Mouse (Mus musculus): ENCODE measurements around the gene Ankrd12. TPM values are rescaled to one million over a fixed set of nuclear protein-coding genes. Genes with fewer than 3 reads are reported as not detected.
A peak's percentile ranks its signal among the peaks of the same experiment; 100 is the strongest.

Gene Ankrd12
- 29.0 and 29.9 TPM in 2 replicates for polyA plus RNA-seq (2015; fragmentation: Nextera tagmentation; extraction: Ambion mirVana)

DNA sequence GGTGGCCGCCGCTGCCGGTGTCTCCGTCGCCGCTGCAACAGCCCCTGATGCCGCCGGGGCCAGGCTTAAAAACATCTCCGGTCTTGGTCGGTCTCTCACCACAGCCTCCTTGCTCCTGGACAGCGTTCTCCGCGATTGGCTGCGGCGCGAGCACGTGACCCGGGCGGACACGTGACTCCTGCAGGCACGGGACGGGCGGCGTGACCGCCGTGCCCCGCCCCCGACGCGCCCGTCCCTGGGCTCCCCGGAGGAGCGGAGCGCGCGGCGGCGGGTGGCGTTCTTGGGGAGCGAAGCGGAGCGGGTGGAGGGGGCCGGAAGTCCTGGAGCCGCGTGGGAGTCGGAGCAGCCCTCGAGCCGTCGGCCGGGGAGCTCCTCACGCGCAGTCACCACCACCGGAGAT, at the start of gene Ankrd12:
Gene Ankrd12, minus strand, starts transcription at position 156 of the 400 bp plus-strand sequence.
- 2% methylated on average over 53 of the region's 53 CpGs for WGBS
- 0 out of 2 replicates have a peak, but pooled peaks cover 4% of the 10 kb centered on the region for H3K36me3 ChIP-seq
- H3K9me3 ChIP-seq: no peaks in the 10 kb centered on the region
- H3K4me2 ChIP-seq: peak within 1 kb of the TSS; percentile 80
- H3K4me1 ChIP-seq: no peaks in the 10 kb centered on the region
- H3K9ac ChIP-seq: peak within 1 kb of the TSS; percentile 74
- H3K27ac ChIP-seq: peak within 1 kb of the TSS; percentile 91
- no peaks in the 10 kb centered on the region for H3K27me3 ChIP-seq (replicated peaks)
- H3K4me3 ChIP-seq (replicated peaks): peak within 1 kb of the TSS; percentile 99
- peak; percentile 97 for ATAC-seq (ENCODE audit: insufficient read depth, low FRiP score, low read depth)

DNA sequence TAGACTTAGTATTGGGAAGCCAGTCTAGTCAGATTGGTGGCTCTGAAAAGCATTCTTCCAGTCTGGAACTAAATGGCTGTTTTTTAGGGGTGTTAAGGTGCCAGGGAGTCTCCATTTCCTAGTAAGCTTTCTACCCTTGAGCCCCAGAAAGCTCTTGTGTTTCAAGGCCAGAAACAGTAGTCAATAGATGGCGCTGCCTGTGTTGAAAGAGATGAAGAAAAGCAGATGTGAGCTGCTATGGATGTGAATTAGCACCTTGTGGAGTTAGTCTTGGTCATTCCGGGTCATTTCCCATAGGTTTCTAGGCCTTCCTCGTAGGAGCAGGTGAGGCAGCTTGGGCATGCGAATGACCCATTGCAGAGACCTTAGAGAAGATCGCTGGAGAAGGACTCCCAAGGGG, 48.3 kb upstream of the Ankrd12 start:
- WGBS: 69% methylated on average over 5 of the region's 5 CpGs
- Histone ChIP-seq H3K4me2 (no peak overlapping the region), H3K4me1 (no peaks in the 10 kb centered on the region), H3K36me3 (peaks cover 16% of the 10 kb centered on the region; the same call in 1 of the 2 replicates), H3K4me3 (replicated peaks) (no peak overlapping the region), H3K27ac (no peak overlapping the region), H3K9me3 (no peaks in the 10 kb centered on the region), H3K9ac (no peak overlapping the region), H3K27me3 (replicated peaks) (no peaks in the 10 kb centered on the region)
- no peak for ATAC-seq (ENCODE audit: insufficient read depth, low FRiP score, low read depth)

DNA sequence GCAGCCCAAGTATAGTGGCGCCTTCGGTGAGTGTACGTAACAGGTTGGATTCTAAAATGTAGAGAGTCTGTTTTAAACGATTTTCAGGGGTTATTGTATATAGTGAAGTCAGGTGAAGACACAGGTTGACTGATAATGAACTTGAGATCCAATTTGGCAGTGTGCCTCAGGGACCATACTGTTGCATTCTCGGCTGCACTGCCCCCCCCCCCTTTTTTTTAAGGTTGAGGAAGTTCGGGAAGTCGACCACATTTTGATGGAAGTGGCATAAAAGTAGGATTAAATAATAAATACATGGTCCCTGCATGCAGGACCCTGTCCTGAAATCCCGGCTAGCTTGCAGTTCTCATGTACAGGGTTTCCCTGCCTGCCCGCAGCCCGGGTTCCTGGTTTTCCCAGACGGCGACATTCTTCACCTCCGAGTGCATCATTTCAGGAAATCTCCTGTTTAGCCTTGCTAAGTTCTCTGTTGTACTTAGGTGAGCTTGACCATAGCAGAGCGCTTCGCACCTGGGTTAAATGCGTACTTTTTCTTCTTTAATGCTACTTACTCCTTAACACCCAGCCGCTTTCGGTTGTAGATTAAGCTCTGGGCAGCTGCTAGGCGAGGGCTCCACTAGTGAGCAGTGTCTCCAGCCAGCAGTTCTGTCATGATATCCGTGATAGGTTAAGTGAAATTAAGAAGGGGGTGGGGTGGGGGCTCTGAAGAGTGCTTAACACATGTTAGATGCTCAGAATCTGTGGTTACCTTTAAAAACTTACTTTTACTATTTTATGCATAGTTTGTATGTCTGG, 47.1 kb upstream of the Ankrd12 start:
- Histone ChIP-seq H3K4me2 (peak overlapping the region; percentile 78), H3K4me1 (no peaks in the 10 kb centered on the region), H3K27ac (peak overlapping the region; percentile 95), H3K9ac (peak overlapping the region; percentile 74), H3K9me3 (no peaks in the 10 kb centered on the region), H3K36me3 (peaks cover 18% of the 10 kb centered on the region), H3K4me3 (replicated peaks) (peak overlapping the region; percentile 81), H3K27me3 (replicated peaks) (no peaks in the 10 kb centered on the region)
- under 1% methylated on average over 20 of the region's 20 CpGs for WGBS
- peak; percentile 4; the same call in 1 of the 2 replicates for ATAC-seq (ENCODE audit: insufficient read depth, low FRiP score, low read depth)

DNA sequence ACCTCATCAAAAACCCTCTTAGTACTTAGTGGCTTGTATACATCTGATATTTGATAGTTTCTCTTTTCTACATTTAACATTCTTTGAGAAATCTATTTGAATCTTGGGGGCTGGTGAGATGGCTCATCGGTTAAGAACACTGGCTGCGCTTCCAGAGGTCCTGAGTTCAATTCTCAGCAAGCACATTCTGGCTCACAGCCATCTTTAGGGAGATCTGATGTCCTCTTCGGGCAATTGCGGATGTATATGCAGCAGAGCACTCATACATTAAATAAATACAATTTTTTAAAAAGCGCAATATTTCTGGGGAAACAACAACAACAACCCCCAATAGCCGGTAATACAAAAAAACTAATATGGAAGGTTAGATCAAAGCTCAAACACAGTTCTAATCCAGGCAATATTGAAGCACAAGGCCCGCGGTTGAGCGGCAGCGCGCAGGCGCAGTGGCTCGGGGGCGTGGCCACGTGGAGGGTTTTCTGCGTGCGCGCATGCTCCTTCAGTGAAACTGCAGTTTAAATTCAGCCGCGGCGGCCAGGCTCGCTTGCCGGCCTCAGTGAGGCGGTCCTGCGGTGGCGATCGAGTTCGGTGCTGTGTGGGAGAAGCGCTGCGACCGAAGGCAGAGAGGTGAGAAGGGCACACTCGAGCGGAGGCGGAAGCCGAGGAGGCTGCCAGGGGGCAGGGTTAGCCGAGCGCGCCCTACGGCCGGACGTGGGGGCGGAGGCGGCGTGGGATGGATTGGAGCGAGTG, 46.4 kb upstream of the Ankrd12 start, which contains the start of gene Ddx11:
Gene Ddx11, plus strand, starts transcription at position 455 of the 750 bp plus-strand sequence.
- peak; percentile 81 for ATAC-seq (ENCODE audit: insufficient read depth, low FRiP score, low read depth)
- 4% methylated on average over 45 of the region's 45 CpGs for WGBS
- peak within 1 kb of the TSS; percentile 78 for H3K4me2 ChIP-seq

DNA sequence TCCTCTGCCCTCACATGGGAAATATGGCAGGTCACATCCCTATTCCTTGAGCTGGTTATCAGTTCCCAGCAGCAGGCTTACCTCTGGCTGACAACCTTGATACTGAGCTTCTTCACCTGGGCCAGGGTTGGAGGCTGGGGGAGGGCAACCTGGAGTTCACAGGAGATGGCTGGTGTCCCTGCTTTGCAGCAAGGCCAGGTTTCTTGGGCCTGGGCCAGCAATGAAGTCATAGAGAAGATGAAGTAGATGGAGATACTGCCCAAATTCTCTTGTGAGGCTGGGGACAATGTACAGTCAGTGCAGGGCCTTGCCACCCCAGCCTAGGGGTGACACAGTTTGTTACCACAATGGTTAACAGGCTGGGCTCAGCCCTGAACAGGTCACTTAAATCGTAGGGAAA, 43.8 kb upstream of the Ankrd12 start:
- no peak for ATAC-seq (ENCODE audit: insufficient read depth, low FRiP score, low read depth)
- H3K27ac ChIP-seq: no peak overlapping the region
- no peak overlapping the region for H3K4me3 ChIP-seq (replicated peaks)
- H3K27me3 ChIP-seq (replicated peaks): no peaks in the 10 kb centered on the region
- H3K4me1 ChIP-seq: no peaks in the 10 kb centered on the region
- no peak overlapping the region for H3K9ac ChIP-seq
- WGBS: 67% methylated on average over 1 of the region's 1 CpGs
- H3K36me3 ChIP-seq: peaks cover 38% of the 10 kb centered on the region
- no peak overlapping the region for H3K4me2 ChIP-seq
- H3K9me3 ChIP-seq: no peaks in the 10 kb centered on the region

More for the DNA sequence above, 46.4 kb upstream of the Ankrd12 start, which contains the start of gene Ddx11:
- no peaks in the 10 kb centered on the region for H3K4me1 ChIP-seq
- peak within 1 kb of the TSS; percentile 81 for H3K4me3 ChIP-seq (replicated peaks)
- H3K27ac ChIP-seq: peak within 1 kb of the TSS; percentile 95
- peaks cover 25% of the 10 kb centered on the region for H3K36me3 ChIP-seq
- no peaks in the 10 kb centered on the region for H3K27me3 ChIP-seq (replicated peaks)
- H3K9ac ChIP-seq: peak within 1 kb of the TSS; percentile 74
- no peaks in the 10 kb centered on the region for H3K9me3 ChIP-seq

DNA sequence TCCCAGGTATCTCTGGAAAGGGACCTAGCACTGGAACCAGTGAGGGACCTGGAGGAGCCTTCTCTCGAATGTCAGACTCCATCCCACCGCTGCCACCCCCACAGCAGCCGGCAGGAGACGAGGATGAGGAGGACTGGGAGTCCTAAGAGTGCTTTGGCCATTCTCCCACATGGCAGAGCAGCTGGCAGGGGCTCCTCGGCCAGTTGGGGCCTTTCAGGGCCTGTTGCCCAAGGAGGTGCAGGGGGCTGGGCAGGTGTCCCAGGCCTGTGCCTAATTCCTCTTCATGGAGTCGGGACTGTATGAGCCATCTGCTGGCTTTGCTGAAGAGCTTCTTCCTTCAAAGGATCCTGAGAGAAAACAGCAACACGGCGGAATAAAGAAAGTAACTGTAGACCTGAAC, 42.1 kb upstream of the Ankrd12 start:
- Histone ChIP-seq H3K4me1 (no peaks in the 10 kb centered on the region), H3K36me3 (peaks cover 54% of the 10 kb centered on the region), H3K4me3 (replicated peaks) (no peak overlapping the region), H3K4me2 (no peak overlapping the region), H3K27me3 (replicated peaks) (no peaks in the 10 kb centered on the region), H3K27ac (no peak overlapping the region), H3K9me3 (no peaks in the 10 kb centered on the region), H3K9ac (no peak overlapping the region)
- 83% methylated on average over 8 of the region's 8 CpGs for WGBS
- no peak for ATAC-seq (ENCODE audit: insufficient read depth, low FRiP score, low read depth)

DNA sequence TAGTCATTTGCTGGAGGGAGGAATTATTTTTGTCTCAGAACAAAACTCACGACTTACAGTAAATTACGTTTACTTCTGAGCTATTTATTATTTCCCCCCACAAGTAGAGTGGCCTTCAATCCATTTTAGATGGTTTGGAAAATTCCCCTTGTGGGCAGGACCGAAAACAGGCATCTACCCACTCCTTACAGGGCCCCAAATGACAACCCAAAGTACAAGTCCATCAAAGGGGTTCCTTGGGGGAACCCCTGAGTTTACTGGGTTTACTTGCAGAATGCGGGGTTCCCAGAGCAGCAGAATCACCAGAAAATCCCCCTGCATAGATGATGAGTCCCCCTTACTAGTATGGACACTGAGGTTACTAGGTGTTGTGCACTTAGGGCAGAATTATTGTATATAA, 35.3 kb upstream of the Ankrd12 start:
- WGBS: 25% methylated on average over 4 of the region's 4 CpGs
- H3K4me3 ChIP-seq (replicated peaks): peak overlapping the region; percentile 88
- no peaks in the 10 kb centered on the region for H3K27me3 ChIP-seq (replicated peaks)
- peak overlapping the region; percentile 60; the same call in 1 of the 2 replicates for H3K9ac ChIP-seq
- no peaks in the 10 kb centered on the region for H3K9me3 ChIP-seq
- H3K36me3 ChIP-seq: peaks cover 32% of the 10 kb centered on the region
- no peak overlapping the region for H3K27ac ChIP-seq
- no peak for ATAC-seq (ENCODE audit: insufficient read depth, low FRiP score, low read depth)
- H3K4me2 ChIP-seq: peak overlapping the region; percentile 61
- H3K4me1 ChIP-seq: peaks cover 11% of the 10 kb centered on the region; the same call in 1 of the 2 replicates

DNA sequence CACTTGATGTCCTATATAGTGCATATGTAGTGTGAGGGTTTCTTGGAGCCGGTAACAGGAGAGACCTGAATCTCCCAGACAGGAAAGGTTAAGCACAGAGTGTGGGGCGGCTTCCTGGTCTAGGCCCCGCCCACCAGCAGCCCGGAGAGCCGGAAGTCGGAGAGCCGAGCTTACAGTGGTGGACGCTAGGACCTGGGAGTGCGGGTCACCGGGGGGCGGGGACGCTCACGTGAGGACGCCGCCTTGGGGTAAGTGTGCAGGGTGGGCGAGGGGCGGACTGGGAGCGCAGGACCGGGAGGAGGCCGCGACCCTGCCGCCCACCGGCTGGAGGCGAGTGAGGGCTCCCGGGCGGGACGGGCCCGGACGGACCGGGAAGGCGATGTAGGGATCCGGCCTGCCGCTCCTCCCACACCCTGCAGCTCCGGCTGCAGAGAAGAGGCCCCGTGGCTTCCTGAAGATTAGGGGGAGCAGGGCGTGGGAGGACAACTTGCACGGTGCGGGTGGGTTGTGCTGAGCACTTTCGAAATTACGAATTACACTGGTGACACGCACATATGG, 34.6 kb upstream of the Ankrd12 start, which contains the start of gene Washc1:
Gene Washc1, plus strand, starts transcription at position 144 of the 558 bp plus-strand sequence.
- peak within 1 kb of the TSS; percentile 60 for H3K9ac ChIP-seq
- H3K4me3 ChIP-seq (replicated peaks): peak within 1 kb of the TSS; percentile 88
- H3K9me3 ChIP-seq: no peaks in the 10 kb centered on the region
- H3K27me3 ChIP-seq (replicated peaks): no peaks in the 10 kb centered on the region
- ATAC-seq (ENCODE audit: insufficient read depth, low FRiP score, low read depth): peak; percentile 99
- peaks cover 26% of the 10 kb centered on the region for H3K36me3 ChIP-seq
- under 1% methylated on average over 39 of the region's 41 CpGs for WGBS
- peaks cover 11% of the 10 kb centered on the region; the same call in 1 of the 2 replicates for H3K4me1 ChIP-seq
- peak within 1 kb of the TSS; percentile 85 for H3K27ac ChIP-seq
- peak within 1 kb of the TSS; percentile 61 for H3K4me2 ChIP-seq

DNA sequence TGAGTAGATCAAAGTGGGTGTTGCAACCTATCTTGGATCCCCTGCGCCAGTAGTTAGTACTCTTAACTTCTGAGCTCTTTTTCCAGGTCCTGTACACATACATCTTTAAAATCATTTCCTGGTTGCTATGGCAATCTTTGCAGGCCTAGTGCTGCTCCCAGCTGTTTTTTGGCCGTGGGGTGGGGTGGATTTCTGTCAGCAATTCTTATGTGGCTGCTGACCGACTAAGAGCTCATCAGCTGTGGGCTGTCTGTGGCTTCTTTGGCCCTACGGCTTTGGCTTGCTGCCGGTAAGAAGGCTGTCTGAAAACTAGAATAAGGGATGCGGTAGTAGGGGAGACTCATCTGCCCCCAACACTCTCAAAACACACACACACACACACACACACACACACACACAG, 33.9 kb upstream of the Ankrd12 start:
- ATAC-seq (ENCODE audit: insufficient read depth, low FRiP score, low read depth): no peak
- peaks cover 11% of the 10 kb centered on the region; the same call in 1 of the 2 replicates for H3K4me1 ChIP-seq
- no peaks in the 10 kb centered on the region for H3K9me3 ChIP-seq
- 22% methylated on average over 6 of the region's 6 CpGs for WGBS
- peaks cover 19% of the 10 kb centered on the region for H3K36me3 ChIP-seq
- peak overlapping the region; percentile 61 for H3K4me2 ChIP-seq
- peak overlapping the region; percentile 85; the same call in 1 of the 2 replicates for H3K27ac ChIP-seq
- no peak overlapping the region for H3K9ac ChIP-seq
- H3K27me3 ChIP-seq (replicated peaks): no peaks in the 10 kb centered on the region
- H3K4me3 ChIP-seq (replicated peaks): peak overlapping the region; percentile 88

DNA sequence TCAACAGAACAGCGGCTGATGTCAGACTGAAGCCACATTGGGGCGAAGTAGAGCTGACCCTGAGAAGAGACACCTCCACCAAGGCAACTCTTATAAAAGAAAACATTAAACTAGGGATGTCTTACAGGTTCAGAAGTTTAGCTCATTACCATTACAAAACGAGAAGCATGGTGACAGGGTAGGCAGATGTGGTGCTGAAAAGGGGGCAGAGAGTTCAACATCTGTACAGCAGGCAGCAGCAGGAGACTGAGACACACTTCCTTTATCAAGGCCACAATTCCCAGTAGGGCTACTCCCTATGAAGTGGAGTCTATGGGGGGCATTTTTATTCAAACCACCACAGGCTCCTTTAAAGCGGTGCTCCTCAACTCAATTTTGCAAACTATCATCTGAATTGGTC, 31.3 kb upstream of the Ankrd12 start:
- no peak for ATAC-seq (ENCODE audit: insufficient read depth, low FRiP score, low read depth)
- Histone ChIP-seq H3K9me3 (no peaks in the 10 kb centered on the region), H3K36me3 (no peaks in the 10 kb centered on the region), H3K4me2 (no peak overlapping the region), H3K27ac (no peak overlapping the region), H3K9ac (no peak overlapping the region), H3K27me3 (replicated peaks) (no peaks in the 10 kb centered on the region), H3K4me1 (peaks cover 11% of the 10 kb centered on the region; the same call in 1 of the 2 replicates), H3K4me3 (replicated peaks) (no peak overlapping the region)
- 85% methylated on average over 4 of the region's 4 CpGs for WGBS

DNA sequence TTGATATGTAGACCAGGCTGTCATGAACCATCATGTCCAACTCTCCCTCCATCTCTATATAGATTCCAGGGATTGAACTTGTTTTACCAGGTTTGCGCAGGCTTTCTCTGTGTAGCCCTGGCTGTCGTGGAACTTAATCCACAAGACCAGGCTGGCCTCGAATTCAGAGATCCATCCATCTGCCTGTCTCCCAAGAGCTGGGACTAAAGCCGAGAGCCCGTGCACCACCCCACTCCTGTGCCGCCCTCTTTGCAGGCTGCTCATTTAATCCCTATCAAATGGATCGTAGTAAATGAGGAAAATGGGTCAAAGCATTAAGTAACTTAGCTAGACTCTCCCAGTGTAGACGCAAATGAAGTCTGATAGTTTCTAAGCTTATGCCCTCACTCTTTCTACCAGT, 30.6 kb upstream of the Ankrd12 start:
- no peak overlapping the region for H3K4me3 ChIP-seq (replicated peaks)
- no peaks in the 10 kb centered on the region for H3K36me3 ChIP-seq
- no peak overlapping the region for H3K9ac ChIP-seq
- no peak overlapping the region for H3K4me2 ChIP-seq
- WGBS: 62% methylated on average over 8 of the region's 8 CpGs
- no peaks in the 10 kb centered on the region for H3K9me3 ChIP-seq
- H3K27ac ChIP-seq: no peak overlapping the region
- peaks cover 9% of the 10 kb centered on the region; the same call in 1 of the 2 replicates for H3K4me1 ChIP-seq
- no peak for ATAC-seq (ENCODE audit: insufficient read depth, low FRiP score, low read depth)
- H3K27me3 ChIP-seq (replicated peaks): no peaks in the 10 kb centered on the region
